Mouse (Mus musculus) urinary bladder, postnatal 36 days (tissue): Measurements from ENCODE around the gene Prom1.

ENCODE experiments used
- DNase-seq, 2 experiments: peaks; one replicate each; pipeline ENCODE4 v3.0.0; 2022; ENCODE audit warnings: low spot score in 2 of 2, mixed read lengths in 1 of 2

Gene Prom1

DNA sequence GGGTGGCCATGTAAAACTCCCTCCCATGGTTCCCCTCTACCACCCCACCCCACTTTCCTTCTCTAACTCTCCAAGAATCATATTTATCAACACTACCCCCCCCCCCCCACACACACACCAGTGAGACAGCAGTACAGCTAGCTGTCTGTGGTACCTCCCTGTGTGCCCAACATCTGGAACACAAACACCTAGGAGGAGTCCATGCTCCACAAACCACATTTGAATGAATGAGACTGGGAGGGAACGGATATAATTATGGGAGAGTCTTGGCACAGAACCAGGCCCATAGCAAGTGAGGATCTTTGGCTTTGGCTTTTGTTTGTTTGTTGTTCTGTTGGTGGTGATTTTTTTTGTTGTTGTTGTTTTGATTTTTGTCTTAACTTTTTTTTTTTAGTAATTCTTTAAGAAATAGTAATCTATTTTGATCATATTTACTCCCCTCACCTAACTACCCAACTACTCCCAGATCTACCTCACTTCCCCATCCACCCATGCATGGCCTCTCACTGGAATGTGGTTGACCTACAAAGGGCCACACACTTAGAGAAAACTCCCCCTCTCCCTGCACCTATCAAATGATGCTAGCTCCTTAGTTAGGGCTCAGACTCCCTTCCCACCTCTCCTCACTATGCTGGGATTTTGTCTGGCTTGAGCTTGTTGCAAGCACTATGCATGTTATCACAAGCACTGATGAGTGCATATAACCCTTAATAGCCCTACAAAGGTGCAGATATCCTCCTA lies 124.8 kb downstream of the Prom1 start:
- no peak for DNase-seq

DNA sequence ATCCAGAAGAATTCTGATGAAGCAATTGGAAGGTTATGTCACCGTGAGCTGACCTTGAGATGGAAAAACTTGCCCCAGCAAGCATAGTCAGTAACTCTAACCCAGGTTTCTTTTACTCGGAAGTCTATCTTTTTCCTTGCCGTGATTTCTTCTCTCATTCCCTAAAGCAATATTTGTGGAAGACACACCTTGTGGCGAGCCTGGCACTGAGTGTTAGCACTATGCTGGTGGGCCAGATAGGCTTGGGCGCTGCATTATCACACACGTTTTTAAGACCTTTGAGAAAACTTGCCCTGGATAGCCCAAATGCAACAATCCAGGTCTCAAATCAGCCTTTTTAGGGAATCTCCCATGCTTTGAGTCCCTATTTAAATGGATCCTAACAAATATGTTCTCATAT lies 127.7 kb downstream of the Prom1 start:
- DNase-seq: no peak

DNA sequence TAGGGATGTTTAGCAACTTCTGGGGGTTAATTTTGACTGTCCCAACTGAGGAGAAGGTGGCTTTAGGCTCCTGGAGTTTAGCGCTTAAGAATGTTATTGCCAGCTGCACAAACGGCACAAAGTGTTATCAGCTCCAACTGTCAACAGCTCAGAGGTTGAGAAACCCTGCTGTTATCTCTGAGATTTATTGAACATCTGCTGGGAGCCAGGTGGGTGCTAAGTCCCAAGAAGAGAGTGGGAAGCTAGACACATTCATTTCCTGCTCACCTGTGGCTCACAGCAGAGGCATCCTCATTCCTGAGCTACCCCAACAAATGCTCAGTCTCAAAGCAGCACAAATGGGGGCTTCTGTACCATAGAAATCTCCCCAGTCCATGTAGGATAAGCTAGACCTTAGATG lies 130.7 kb downstream of the Prom1 start:
- no peak for DNase-seq

DNA sequence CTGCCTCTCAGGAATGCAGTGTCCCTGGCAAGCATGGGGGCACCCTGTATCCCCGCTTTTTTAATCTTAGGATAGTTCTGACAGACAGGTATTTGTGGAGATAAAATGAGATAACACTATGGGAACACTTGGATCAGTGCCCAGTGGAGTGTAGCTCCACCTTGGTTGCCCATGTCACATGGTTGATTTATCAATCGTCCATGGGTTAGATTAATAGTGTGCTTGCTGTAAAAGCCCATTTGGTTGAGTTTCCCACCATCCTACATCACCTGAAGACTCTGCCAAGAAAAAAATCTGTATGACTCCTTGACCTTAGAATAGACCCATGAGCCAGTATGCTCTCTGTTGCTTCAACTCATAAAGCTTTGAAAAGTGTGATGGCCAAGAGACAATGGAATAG lies 131.3 kb downstream of the Prom1 start:
- DNase-seq: no peak

DNA sequence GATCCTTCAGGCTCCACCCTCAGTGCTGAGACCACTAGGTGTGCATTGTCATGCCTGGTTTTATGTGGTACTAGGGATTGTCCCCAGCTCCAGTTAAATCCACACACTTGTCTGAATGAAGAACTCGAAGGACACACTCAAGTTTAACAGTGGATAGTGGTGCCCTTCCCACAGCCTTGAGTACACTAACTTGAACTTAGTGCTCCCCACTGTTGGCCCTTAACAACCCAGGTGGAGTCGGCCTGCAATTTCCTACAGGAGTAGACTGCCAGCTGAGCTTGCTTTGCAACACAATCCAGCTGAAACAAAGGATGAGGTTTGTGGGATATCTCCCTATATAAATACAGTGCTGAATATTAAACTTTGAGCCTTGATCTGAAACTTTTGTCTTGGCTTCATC lies 133.2 kb downstream of the Prom1 start:
- DNase-seq: no peak

DNA sequence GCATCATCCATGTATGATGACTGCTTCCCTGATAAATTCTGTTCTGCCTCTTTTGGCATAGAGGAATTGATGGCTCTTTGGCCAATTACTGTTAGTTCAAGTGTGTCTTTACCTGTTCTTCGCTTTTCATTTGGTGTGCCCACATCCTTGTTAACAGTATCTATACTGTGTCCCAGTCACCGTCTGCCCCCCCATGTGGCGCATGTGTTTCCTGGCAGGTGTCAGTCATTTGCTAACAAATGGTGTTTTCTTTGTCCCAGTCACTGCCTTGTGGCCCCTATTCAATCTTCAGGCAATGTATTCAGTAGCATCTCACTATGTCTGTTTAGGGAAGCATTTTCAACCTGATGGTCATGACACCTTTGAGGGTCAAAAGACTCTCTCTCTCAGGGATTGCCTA lies 140.8 kb downstream of the Prom1 start:
- DNase-seq: no peak

DNA sequence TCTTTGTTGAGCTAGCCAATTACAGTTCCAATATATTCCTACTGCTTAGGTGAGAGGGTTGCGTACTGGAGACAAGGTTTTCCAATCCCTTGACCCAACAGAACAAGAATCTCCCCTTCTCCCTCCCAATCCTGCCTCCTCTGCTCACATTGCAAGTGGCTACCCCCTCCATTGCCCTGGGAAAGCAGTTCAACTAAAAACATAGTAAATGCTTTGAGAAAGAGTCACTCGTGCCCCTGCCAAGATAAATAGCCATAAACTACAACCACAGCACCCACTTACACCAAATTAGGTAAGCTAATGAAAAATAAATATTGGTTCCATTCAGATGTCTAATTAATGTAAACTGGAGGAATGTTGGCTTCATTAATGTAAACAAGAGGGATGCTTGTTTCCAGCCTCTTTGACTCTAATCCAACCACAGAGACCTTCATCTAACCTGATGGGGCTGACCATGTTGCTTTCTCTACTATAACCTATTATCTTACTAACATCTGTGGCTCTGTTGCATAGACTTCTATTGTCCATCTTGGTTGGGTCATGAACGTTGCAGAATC lies 141.9 kb downstream of the Prom1 start:
- DNase-seq: no peak

DNA sequence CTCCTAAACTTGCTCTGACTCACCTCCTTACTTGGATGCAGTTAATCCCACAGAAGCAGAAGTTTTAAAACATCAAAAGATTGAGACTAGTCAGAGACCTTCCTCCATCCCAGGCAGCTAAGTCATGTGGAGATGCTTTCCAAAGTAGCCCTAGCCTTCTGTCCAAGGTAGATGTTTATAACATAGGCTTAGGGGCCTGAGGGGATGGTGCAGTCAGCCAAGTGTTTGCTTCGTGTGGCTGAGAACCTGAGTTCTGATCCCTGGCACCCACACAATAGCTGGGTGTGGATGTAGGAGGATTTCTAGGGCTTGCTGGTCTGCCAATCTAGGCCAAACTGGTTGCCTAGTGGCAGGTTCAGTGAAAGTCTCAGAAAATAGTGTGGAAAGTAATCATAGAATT lies 148.6 kb downstream of the Prom1 start:
- no peak for DNase-seq

DNA sequence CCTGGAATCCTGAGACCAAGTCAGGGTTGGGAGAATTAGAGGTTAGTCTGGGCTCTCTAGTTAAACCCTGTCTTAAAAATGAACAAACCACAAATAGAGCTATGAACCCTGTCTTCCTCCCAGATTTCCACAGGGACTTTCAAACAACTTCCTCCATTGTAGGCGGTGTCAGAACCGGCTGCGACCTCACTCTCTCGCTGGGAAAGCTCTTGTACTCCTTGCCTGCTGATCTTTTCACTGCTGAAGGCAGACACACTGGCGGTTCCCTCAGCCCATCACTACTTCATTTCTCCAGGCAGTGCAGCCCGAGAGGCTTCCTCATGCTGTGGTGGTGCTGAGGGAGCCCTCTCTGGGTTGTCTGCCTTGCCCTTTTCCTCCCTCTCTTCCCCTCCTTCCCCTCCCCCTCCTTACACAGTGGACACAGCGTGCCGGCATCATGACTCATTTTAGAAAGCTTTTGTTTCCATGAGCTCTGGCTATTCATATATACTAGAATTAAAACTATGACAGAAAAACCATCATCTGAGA lies 153.0 kb downstream of the Prom1 start:
- DNase-seq: peak; percentile 29 to 37

DNA sequence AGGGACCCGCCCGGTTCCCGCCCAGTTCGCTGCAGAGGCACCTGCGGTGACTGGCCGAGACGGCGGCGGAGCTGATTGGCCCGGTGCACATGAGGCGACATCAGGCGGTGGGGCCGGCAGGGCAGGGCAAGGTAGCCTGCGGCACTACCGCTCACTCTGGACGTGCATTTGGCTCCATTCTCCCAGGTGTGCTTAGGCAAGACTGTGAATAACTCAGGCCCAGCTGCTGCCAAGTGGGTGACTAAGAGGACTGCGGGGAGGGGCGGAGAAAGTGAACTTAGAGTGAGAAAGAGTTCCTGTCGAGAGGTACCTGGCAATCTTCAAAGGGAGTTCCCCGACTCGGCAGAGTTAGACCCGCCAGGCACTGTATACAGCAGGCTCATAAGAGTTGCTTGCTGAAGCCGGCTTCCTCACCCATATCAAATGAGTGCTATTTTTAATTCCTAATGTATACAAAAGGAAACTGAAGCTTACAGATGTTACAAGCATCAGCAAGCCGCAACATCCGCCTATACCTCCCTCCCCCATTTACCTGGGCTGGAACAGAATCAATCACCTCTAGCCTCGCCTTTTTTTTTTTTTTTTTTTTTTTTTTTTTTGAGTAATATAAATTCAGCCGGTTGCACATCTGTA lies 153.6 kb downstream of the Prom1 start:
- peak; percentile 67 to 83 for DNase-seq

DNA sequence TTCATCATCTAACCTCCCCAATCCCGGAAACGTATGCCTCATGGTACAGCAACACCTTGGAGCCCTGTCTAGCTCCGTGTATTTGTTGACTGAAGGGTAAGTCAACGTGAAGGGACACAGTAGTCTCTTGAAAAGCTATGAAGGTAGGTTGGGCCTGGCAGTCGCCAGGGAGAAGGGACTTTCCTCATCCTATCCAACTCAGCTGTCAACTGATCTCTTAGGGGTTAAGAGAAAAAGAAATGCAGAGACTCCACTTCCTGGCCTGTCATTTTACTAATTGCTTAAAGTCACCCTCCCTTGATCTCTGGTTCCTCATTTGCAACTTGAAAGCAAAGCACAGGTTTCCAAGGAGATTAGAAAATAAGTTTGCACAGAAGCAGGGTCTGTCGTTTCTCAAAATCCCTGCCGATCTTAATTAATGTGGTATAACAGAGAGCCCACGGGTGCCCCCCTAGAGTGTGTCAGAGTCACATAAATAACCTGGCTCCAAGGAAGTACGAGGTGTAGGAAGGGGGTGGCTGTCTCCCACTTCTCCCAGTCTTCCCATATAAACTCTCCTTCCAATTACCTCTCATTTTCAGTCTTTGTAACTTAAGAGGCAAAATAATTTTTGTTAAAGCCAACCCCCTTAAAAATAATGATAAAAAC lies 154.4 kb downstream of the Prom1 start:
- no peak for DNase-seq
